Mouse (Mus musculus) layer of hippocampus, adult 2 months (tissue): ENCODE measurements at regions not wholly inside any gene's neighbourhood (a gene's known extent, or its start where the extent isn't known, plus 50 kb on each side); places are given as distances from the start of the nearest gene placed in this dataset.

Experiments
- DNase-seq, 2 experiments: peaks; one replicate each; pipeline ENCODE4 v3.0.0; 2022; ENCODE audit warnings: low spot score in 2 of 2
- H3K27ac ChIP-seq: fragments of 200-600 bp; 2 replicates; pipeline ENCODE4 v1.8.1; 2022
- H3K4me3 ChIP-seq: fragments of 200-600 bp; 2 replicates; pipeline ENCODE4 v1.8.1; 2022; ENCODE audit warnings: mild to moderate bottlenecking
- CTCF ChIP-seq: fragments of 200-600 bp; conservative IDR thresholded peaks from 2 replicates; pipeline ENCODE4 v1.8.1; 2022; ENCODE audit warnings: antibody characterized with exemption, mild to moderate bottlenecking, moderate library complexity

DNA sequence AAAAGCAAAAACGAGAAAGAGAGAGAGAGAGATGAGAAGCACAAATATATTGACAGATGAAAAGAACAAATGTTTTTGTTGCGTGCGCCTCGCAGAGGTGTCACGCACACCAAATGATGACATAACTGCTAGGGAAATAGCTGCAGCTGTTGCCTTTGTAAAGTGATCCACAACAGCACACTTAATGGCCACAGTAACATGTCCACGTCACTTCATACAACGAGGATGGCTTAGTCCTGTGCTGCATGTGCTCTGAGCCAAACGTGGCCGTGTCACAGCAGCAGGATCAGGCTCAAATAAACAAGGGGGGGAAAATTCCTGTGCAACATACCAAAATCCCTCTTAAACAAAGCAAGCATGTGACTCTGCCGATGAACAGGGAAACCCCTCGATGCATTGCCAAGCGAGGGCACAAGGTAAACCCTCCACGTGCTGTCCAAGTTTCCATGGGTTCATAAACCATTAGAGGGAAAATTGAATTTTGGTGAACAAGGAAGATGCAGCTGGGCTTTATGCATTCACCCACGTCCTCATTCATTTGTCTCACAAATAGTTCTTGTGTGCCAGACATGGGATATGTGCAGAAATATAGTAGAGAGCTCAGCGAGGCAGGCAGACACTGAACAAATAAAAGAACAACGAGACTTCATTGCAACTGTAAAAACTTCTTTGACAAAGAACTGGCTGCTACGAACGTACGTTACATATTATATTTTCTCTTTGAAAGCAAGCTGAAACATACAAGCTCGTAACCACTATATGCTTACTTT, 223.0 kb upstream of the Pard3b start:
- H3K27ac ChIP-seq, result peak overlapping the region; percentile 43; the same call in 1 of the 2 replicates
- TF ChIP-seq CTCF, result no peak
- DNase-seq, result peak in 1 of 2 experiments; percentile 29

DNA sequence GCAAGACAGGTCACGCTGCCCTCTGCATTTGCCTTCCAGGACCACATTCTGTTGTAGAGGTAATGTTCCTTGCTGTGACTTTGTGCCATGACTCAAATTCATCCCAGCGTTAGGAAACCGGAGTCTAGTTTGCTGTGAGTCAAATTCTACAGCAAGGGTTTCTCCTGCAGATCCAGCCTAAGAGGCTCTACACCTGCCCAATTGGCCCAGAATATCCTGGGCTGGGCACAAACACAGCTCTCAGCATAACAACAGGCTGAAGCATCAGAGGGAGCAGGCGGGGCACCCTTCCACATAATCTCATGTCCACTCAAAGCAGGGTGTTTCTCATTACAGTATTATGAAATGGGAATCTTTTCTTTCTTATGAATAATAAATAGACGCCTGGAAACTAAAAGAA, 220.2 kb upstream of the Pard3b start:
- no peak for TF ChIP-seq CTCF
- no peak for DNase-seq
- no peak overlapping the region for H3K4me3 ChIP-seq
- H3K27ac ChIP-seq, result peak overlapping the region; percentile 59; the same call in 1 of the 2 replicates

More for the DNA sequence above, 223.0 kb upstream of the Pard3b start:
- H3K4me3 ChIP-seq, result no peak overlapping the region; the same call in 1 of the 2 replicates

- no peak for TF ChIP-seq CTCF
- no peak for DNase-seq
- Histone ChIP-seq H3K27ac (no peak overlapping the region), H3K4me3 (no peak overlapping the region)
These were observed 218.8 kb upstream of the Pard3b start for GRCm38 (mm10) chr1:61419839-61420238.

GRCm38 (mm10) chr1:61423253-61423652, 215.4 kb upstream of the Pard3b start:
- Histone ChIP-seq H3K4me3 (no peak overlapping the region), H3K27ac (no peak overlapping the region)
- TF ChIP-seq CTCF, result no peak
- no peak for DNase-seq

DNA sequence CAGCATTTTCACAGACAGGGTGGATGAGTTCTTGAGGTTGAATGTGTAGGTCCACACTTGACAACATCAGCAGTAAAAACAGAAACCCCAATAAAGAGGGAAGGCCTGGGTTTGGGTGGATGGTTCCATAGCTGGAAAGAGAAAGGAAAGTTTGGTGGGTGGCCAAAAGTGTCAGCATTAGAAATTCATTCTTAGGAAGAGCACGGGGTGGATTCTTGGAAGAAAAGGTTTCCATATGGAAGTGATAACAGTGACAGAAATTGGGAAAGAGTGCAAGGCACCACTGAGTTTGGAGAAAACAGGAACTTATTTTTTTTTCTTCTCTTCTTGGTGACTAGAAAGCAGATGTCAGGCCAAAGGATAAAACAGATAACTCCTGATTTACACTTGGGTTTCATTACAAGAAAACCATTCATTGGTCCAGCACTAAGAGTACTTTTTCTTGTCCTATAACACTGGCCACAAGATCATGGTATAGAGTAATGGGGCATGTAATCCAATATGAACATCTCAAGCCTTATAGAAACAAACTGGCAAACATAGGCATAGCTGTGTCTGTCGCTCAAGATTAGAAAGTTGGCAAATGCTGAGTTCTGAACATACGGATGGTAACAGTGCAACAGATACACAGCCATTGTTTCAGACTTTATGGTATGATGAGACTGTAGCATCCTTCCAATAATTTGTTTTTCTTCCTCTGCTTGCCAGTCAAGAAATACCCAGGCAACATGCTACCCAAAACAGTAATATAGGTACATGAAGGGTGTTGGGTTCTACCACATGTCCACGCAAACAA, 209.7 kb upstream of the Pard3b start:
- no peak for DNase-seq
- Histone ChIP-seq H3K4me3 (no peak overlapping the region), H3K27ac (no peak overlapping the region)
- no peak for TF ChIP-seq CTCF

- TF ChIP-seq CTCF, result no peak
- H3K27ac ChIP-seq, result no peak overlapping the region
- no peak overlapping the region for H3K4me3 ChIP-seq
- peak in 1 of 2 experiments; percentile 16 for DNase-seq
These were observed 201.0 kb upstream of the Pard3b start for GRCm38 (mm10) chr1:61437603-61438002.

- Histone ChIP-seq H3K27ac (no peak overlapping the region), H3K4me3 (no peak overlapping the region)
- TF ChIP-seq CTCF, result no peak
- DNase-seq, result no peak
These were observed 177.2 kb upstream of the Pard3b start for GRCm38 (mm10) chr1:61461435-61461834.

DNA sequence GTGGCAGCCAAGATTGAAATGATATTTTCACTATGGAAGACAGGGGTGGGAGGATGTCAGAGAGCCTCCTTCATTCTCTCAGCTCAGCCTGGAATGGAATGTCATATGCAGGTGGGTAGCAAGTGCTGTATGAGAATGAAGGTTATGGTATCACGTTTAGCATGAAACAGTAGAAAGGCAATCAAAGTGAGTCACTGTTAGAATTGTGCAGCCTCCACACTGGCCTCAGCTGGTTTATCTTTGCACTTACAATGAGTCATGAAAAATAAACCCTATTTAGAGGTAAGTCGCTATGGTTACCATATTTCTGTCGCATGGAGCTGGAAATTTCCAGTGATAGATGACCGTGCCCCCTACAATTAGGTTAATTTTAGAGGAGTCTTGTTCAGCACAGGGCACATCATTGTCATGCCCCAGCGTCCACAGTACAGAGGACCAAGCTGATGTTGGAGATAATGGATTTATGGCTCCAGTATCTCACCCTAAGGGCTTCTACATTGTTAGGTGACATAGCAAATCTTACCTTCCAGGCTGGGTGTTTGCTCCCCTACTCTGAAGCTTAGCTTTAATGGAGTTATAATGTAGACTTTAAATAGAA, 167.9 kb upstream of the Pard3b start:
- Histone ChIP-seq H3K4me3 (no peak overlapping the region), H3K27ac (peak overlapping the region; percentile 89)
- DNase-seq, result peak in 1 of 2 experiments; percentile 21
- 0 out of 2 replicates have a peak, but pooled peaks have one; percentile 8 for TF ChIP-seq CTCF

DNA sequence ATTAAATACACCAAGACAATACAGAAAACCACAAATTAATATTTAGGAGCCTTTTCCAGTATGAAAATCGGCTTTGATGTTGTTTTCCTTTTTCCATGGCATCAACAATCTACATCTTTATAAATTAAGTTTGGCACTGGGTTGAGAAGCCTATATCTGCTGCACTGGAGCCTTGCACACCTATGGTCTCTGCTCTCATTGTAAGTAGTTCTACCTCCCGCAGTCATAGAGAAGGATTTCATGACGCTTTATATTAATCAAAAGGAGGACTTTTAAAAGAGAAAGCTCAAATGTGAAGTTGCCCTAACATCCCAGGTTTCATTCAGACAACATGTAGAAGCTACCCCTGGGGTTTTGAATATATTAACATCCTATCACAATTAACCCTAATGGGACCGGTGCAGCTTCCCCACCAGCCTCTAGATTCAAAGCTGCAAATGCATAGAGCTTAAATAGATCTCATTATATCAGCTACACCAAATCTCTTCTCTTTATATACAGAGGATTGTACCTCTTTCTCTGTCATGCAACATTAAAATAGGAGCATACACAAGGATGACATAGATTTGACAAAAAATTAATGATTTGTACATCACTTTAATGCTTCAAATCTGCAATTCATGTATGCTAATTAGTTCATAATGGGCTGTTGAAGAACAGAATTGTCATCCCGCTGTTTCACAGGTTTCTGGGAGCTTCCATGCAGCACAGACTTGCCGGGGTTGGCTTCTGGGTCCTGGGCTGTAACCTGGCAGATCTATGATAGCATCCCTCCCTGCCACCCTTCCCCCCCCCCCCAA, 166.6 kb upstream of the Pard3b start:
- TF ChIP-seq CTCF, result no peak
- H3K27ac ChIP-seq, result peak overlapping the region; percentile 89
- H3K4me3 ChIP-seq, result no peak overlapping the region; the same call in 1 of the 2 replicates
- no peak for DNase-seq

DNA sequence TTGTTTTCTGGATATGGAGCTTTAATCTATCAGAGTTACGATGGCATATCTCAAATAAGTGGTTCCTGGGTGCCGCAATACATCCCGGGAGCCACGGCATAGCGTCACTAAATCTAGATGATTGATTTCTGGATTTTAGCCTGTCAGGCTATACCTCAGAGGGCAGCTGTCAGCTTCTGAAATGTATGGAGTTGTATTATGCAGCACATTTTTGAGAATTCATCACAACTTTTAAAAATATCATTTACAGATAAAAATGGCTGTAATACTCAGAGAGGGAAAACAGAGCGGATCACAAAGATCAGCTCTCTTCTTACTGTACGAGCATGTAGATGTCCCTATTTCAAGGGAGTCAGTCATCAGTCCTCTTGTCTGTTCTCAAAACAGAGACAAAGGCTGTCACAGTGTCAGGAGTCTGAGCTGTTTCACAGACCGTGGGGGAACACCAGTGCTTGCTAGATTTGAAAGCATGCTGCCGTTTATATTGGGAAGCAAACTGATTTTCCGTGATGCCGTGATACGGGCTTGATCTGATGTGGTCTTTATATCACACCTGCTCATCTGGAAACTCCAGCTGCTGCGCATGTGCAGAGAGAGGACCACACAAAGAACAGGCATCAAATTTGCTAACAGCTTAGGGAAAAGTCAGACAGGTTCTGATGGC, 165.9 kb upstream of the Pard3b start:
- Histone ChIP-seq H3K4me3 (peak overlapping the region; percentile 46), H3K27ac (peak overlapping the region; percentile 89)
- peak; percentile 10 to 18 for DNase-seq
- no peak for TF ChIP-seq CTCF

DNA sequence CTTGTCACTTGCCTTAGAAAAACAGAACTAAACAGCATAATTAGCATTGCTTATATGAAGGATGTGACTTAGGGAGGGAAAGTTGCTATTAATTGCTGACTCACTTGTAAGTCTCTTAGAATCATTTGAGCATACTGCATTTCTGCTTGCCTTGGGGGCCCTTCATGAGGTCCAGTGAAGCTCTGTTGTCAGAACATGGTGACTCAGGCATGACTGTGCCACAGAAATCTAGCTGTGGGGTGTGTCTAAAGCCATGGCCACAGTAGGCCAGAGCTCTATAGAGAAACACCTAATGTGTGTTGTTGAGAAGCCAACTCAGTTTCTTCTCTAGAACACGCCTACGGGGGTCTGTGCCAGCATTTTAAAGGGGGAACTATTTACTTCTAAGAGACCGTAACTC, 153.2 kb upstream of the Pard3b start:
- H3K27ac ChIP-seq, result no peak overlapping the region
- no peak for TF ChIP-seq CTCF
- no peak overlapping the region for H3K4me3 ChIP-seq
- no peak for DNase-seq

GRCm38 (mm10) chr1:61524886-61525285, 113.7 kb upstream of the Pard3b start:
- peak; percentile 40 for TF ChIP-seq CTCF
- DNase-seq, result no peak
- H3K27ac ChIP-seq, result no peak overlapping the region
- H3K4me3 ChIP-seq, result no peak overlapping the region
